Mouse (Mus musculus) kidney, postnatal 25 days (tissue): ENCODE results near the gene Top1.
"Not testable (repeated sequence)": the region's sequence is repeated elsewhere in the genome, so short reads cannot be mapped to it uniquely, and the experiment has no call there.

Experiments
- DNase-seq, 2 experiments: peaks; one replicate each; pipeline ENCODE4 v3.0.0; 2021; ENCODE audit warnings: mixed read lengths in 2 of 2

Top1 gene

DNA sequence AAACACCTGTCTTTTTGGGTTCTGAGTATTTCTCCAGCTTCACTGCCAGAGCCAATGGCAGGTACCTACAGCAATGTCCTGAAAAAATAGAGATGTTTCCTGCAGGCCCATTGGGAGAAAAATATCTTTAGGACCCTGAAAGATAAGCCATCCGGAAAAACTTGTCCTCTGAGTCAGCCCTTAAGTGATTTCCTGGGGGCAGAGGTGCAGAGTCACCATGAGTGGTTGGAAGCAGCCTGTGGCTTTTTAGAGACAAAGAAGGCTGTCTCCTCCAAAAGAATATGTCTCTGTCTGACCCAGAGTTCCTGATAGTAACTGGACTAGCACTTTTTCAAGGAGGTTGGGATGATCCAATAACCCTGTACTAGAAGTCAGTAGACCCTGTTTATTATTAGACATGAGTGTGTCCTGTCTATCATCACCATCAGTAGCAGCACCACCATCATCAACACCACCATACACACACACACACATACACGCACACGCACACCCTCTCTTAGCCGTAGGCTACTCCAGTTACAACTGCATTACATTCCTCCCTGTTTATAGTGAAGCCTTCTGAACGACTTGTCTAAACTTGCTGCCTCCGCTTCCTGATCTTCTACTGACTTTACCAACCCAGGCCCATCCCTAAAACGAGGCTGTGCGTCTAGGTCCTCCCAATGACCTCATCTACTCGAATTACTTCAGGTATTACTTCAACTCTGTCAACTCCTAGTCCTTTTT, 14.7 kb upstream of the Top1 start:
- DNase-seq: no peak

GRCm38 (mm10) chr2:160639911-160640717, 5.6 kb upstream of the Top1 start:
- peak in 1 of 2 experiments; percentile 20 for DNase-seq

DNA sequence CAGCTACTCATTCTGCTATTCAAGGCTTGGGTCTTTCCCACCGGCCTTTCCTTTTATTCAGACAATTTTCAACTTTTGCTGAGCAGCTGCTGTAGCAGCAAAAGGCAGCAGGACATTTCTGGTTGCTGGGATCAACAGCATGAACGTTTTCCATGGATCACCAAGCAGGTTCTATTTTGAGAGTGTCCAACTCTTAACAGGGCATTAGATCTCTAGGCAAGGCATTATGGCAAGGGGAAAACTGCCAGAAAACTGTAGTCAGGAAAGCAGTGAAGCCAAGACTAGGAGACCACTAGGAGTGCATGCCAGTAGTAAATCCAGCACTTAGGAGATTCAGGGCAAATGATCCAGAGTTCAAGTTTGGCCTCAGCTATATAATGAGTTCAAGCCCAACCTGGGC, 4.5 kb upstream of the Top1 start:
- DNase-seq: peak in 1 of 2 experiments; percentile 43

GRCm38 (mm10) chr2:160646144-160646844, 606 bp downstream of the Top1 start:
- DNase-seq: peak; percentile 54 to 73

- DNase-seq: no peak
These were observed 1.1 kb downstream of the Top1 start for GRCm38 (mm10) chr2:160646845-160647178.

DNA sequence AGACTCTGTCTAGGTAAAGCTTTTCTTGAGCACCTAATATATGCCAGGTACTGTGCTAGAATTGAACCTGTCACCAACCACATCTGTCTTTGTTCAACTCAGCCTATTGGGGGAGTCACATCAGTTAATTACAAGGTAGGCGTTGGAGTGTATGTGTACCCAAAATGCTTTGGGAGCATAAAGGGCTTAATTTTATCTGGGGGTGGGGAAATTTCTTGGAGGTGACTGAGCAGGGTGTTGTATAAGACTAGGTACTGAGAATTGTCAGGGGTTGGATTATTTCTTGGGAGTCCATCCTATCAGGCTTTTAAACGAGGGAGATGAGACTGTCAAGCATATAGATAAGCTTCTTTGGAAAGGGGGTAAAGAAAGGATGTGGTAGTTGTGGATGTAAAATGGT, 2.4 kb downstream of the Top1 start:
- no peak for DNase-seq

DNA sequence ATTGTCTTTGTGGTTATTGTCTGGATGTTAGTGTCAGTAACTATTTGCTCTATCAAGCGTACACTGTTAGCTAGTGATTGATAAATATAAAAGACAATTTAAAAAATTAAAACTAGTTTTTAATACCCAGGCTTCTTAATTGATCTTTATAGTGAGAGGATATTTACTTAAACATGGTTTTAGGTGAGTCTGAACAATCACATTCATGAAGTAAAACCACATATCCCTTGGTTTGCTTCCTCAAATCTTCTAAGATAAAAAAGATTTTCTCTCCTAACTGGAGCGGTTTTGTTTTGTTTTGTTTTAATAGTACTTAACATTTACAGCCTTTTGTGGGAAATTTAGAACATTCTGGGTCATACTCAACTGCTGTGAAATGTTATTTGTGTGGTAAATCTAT, 3.4 kb downstream of the Top1 start:
- no peak for DNase-seq

DNA sequence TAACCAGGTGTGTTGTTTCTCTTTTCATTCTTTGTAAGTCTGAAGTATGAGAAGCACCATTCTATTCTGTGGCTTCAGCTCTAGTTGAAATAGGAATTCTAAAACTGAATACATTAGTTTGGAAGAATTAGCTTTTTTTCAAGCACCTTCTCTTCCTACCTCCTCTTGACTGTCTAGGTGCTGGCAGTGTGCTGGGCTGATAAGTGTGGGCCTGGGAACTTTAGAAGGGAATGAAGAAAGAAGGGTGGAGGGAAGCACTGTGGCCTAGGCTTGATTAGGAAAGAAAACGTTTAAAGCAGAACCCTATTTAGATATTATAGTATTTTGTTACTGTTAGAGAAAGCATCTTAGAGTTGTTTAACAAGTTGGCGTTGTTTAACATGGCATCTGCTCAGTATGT, 5.5 kb downstream of the Top1 start:
- no peak for DNase-seq

DNA sequence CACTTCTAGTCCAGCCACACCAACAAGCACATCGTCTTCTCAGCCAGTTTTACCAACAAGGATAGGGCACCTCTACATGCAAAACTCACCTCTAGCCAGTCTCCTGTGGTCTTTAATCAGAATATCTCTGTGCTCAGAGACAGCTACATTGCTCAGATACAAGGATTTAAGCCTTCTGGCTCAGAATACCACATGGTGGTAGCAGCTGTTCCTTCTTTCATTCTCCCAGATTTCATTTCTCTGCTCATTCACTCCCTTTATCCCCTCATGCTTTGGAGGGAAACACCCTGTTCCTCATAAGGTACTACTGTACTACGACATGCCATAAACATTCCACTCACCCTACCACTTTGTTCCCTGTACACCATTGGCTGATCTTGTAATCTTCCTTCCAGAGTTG, 7.5 kb downstream of the Top1 start:
- no peak for DNase-seq

DNA sequence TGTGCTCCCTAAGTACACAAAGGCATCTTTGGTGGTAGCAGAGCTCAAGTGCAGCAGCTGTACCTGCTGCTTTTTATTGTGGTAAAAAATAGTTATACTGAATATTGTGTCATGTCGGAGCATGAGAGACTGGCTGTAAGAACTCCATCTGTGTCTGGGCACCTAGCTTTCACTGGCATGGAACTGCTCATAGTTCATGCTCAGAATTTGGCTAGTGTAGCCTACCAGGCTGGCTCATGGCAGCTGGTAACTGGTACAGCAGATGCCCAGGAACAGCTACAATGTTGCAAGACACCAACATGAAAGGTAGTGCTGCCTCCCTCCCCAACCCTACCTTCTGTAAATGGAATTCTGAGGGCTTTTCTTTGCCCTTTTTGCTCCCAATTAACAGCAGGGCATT, 9.9 kb downstream of the Top1 start:
- no peak for DNase-seq

DNA sequence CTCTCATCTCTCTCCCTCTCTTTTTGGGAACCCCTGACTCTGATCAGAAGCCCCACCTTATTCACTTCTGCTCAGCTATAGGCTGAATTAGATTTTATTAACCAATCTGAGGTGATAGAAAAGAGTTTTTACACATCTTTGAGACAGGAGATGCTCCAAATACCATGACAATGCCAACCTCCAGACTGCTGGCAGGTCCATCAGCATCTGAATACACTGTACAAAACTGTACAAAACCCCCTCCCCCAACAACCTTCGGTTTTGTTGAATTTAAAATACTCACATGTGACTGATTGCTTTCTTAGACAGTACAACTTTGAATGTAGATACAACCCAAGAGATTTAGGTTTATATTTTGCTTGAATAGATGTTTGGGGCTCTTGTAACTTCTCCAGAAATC, 10.5 kb downstream of the Top1 start:
- DNase-seq: no peak

- peak in 1 of 2 experiments; percentile 31 for DNase-seq
These were observed 12.2 kb downstream of the Top1 start for GRCm38 (mm10) chr2:160657801-160658442.

DNA sequence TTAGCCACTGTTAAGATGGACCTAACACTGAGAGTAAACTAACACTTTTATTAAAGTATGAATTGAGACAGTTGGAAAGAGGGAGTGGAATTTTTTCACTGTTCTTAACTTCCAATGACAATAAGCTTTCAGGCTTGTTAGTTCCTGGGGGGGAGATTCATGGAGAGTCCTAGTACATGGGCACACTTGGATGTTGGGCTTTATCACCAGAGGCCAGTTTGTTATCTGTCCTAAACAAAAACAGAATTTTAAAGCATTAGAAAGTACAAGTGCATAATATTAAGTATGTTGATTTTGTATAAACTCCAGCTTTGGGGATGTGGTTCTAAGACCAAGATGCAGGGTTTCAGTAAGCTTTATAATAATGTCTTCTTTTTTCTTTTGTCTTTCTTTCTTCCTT, 13.1 kb downstream of the Top1 start:
- DNase-seq: no peak

- DNase-seq: peak; percentile 25 to 27
These were observed 18.7 kb downstream of the Top1 start for GRCm38 (mm10) chr2:160664421-160664820.

- DNase-seq: not testable (repeated sequence)
These were observed 19.3 kb downstream of the Top1 start for GRCm38 (mm10) chr2:160664986-160665385.

DNA sequence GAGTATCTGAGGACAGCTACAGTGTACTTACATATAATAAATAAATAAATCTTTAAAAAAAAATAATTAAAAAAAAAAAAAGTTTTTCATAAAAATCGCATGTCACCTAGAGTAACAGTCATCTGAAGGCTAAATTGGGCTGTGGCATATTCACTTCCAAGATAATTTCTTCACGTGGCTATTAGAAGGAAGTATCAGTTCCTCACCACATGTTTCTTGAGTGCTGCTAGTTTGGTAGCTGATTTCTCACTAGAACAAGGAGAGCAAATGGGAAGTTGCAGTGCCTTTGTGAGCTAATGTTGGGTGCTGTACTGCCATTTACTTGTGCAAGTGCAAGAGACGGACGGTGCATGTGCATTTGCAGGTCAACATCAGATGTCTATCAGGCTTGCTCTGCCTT, 21.6 kb downstream of the Top1 start:
- no peak for DNase-seq

DNA sequence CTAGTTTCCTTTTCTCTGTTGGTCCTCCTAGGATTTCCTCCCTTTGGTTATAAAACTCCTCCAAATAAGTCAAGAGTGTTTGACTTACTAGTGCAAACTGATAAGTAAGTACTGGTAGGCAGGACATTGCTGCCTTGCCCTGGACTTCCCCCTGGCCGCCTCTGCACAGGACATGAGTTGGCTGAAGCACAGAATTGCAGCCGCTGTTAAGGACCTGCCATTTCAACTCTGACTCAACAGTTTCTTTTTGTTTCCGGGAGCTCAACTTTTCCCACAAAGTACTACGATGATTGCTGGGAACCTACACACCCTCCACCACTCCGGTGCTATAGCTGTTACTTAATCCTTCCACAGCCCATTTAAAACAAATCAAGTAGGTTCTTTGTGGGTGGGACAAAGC, 54.6 kb downstream of the Top1 start:
- peak; percentile 49 to 73 for DNase-seq

DNA sequence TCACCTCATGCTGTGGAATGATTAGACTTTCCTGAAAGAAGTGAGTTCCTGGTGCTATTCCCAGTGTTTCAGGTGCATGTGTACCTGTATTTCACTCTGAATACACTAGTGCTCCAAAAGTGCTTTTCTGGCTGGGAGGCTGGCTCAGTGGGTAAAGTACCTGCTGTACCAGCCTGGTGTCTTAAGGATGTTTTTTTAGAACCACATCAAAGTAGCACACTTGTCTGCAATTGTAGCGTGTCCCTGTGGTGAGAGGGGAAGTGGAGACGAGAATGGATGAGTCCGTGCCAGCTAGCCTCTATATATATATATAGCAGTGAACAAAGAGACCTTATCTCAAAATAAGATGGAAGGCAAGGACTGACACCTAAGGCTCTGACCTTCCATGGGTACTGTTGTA, 55.9 kb downstream of the Top1 start:
- no peak for DNase-seq

GRCm38 (mm10) chr2:160702824-160703223, 57.1 kb downstream of the Top1 start:
- DNase-seq: no peak

DNA sequence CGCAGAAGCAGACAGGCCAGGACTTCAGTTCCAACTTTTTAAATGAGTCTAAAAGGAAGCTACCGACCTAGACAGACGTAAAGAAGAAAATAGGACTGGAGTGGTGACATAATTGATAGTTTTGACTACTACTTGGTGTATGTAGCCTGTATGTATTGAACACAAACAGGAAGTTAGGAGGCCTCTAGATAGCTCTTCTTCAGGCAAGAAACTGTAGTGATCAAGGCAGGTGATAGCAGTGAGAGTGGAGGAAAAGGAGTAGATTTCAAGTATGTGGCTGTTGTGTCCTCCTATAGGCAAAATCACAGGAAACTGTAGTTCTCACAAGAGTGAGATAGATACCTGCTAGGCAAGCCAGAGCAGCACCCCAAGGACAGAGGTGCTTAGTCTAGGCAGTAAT, 62.0 kb downstream of the Top1 start:
- DNase-seq: no peak

- no peak for DNase-seq
These were observed 69.9 kb downstream of the Top1 start for GRCm38 (mm10) chr2:160715463-160716030.

- peak; percentile 61 to 75 for DNase-seq
These were observed 71.6 kb downstream of the Top1 start for GRCm38 (mm10) chr2:160717269-160717668.

- no peak for DNase-seq
These were observed 73.1 kb downstream of the Top1 start for GRCm38 (mm10) chr2:160718811-160719210.
